Mouse (Mus musculus) spleen, adult 2 months (tissue): Measurements from ENCODE around the gene Zfp280d. TPM values are rescaled to one million over a fixed set of nuclear protein-coding genes. Genes with fewer than 3 reads are reported as not detected.

Experiments
- DNase-seq, 2 experiments: peaks; one replicate each; pipeline versions ENCODE4 v3.0.0 to v3.0.0-alpha.2; 2012 to 2021; ENCODE audit warnings: low spot score in 2 of 2, low read depth in 1 of 2
- H3K27ac ChIP-seq: fragments of 200-500 bp; 2 replicates; pipeline ENCODE4 v1.5.1; 2012; ENCODE audit warnings: low read length, inconsistent platforms; ENCODE audit not compliant: insufficient read depth
- H3K27me3 ChIP-seq: fragments of 200-500 bp; 2 replicates; pipeline ENCODE4 v1.6.1; 2012; ENCODE audit warnings: mild to moderate bottlenecking, moderate library complexity, low read length, inconsistent platforms; ENCODE audit not compliant: control insufficient read depth, insufficient read depth
- H3K36me3 ChIP-seq: fragments of 200-500 bp; 2 replicates; pipeline ENCODE4 v1.6.1; 2012; ENCODE audit warnings: mild to moderate bottlenecking, low read length, inconsistent platforms; ENCODE audit not compliant: control insufficient read depth, insufficient read depth
- H3K4me1 ChIP-seq: fragments of 200-500 bp; 2 replicates; pipeline ENCODE4 v1.6.1; 2011; ENCODE audit warnings: inconsistent platforms; ENCODE audit not compliant: control insufficient read depth, insufficient read depth, insufficient read length
- H3K4me3 ChIP-seq: fragments of 200-500 bp; 2 replicates; pipeline ENCODE4 v1.5.1; 2011; ENCODE audit warnings: mild to moderate bottlenecking, inconsistent platforms; ENCODE audit not compliant: insufficient read depth, insufficient read length; ENCODE audit errors: extremely low read depth
- CTCF ChIP-seq: fragments of 200-500 bp; IDR thresholded peaks from 2 replicates; pipeline ENCODE4 v1.5.1; 2011; ENCODE audit warnings: mild to moderate bottlenecking, inconsistent platforms; ENCODE audit not compliant: insufficient read depth, insufficient read length, insufficient replicate concordance; ENCODE audit errors: extremely low read depth
- POLR2A ChIP-seq: fragments of 200-500 bp; IDR thresholded peaks from 2 replicates; pipeline ENCODE4 v1.6.1; 2011; ENCODE audit warnings: low read depth, low read length, inconsistent platforms
- WGBS: fragments of 180-500 bp; shearing (Covaris S2); methylation state at CpG from one replicate; pipeline ENCODE4 v1.1.7; 2018; 5-methylcytosine and 5-hydroxymethylcytosine counted together
- polyA plus RNA-seq: library from polyadenylated mRNA; depleted of rRNA; stranded (reverse); fragments of >200 nt; gene quantifications from 2 replicates; pipeline ENCODE4 v1.2.3, GENCODE M21; 2012

Gene Zfp280d
- polyA plus RNA-seq, 1 experiment = 6.8 TPM

- Histone ChIP-seq H3K36me3 (no peaks in the 10 kb centered on the region), H3K4me3 (no peak overlapping the region), H3K27me3 (no peaks in the 10 kb centered on the region), H3K4me1 (peaks cover 3% of the 10 kb centered on the region; the same call in 1 of the 2 replicates), H3K27ac (no peak overlapping the region)
- DNase-seq = no peak
- TF ChIP-seq POLR2A (no peak), CTCF (no peak)
- WGBS = 38% methylated on average over 2 of the region's 2 CpGs
Measured at GRCm38 (mm10) chr9:72287696-72288095, 13.0 kb downstream of the Zfp280d start.

GRCm38 (mm10) chr9:72288210-72288609 lies 13.6 kb downstream of the Zfp280d start:
- Histone ChIP-seq H3K27ac (no peak overlapping the region), H3K36me3 (no peaks in the 10 kb centered on the region), H3K4me3 (no peak overlapping the region), H3K27me3 (no peaks in the 10 kb centered on the region), H3K4me1 (peaks cover 3% of the 10 kb centered on the region; the same call in 1 of the 2 replicates)
- TF ChIP-seq POLR2A (no peak), CTCF (no peak)
- 84% methylated on average over 2 of the region's 2 CpGs for WGBS
- no peak for DNase-seq

- WGBS = 97% methylated on average over 1 of the region's 1 CpGs
Measured at GRCm38 (mm10) chr9:72289094-72289493, 14.4 kb downstream of the Zfp280d start.

GRCm38 (mm10) chr9:72294076-72294475 lies 19.4 kb downstream of the Zfp280d start:
- no peak for TF ChIP-seq CTCF
- TF ChIP-seq POLR2A = no peak
- H3K36me3 ChIP-seq = peaks cover under 1% of the 10 kb centered on the region; the same call in 1 of the 2 replicates
- DNase-seq = no peak
- H3K27ac ChIP-seq = no peak overlapping the region
- no peak overlapping the region for H3K4me3 ChIP-seq
- H3K4me1 ChIP-seq = no peaks in the 10 kb centered on the region; the same call in 1 of the 2 replicates
- H3K27me3 ChIP-seq = no peaks in the 10 kb centered on the region

More at GRCm38 (mm10) chr9:72289094-72289493, 14.4 kb downstream of the Zfp280d start:
- Histone ChIP-seq H3K4me3 (no peak overlapping the region), H3K27ac (no peak overlapping the region), H3K4me1 (peaks cover 3% of the 10 kb centered on the region; the same call in 1 of the 2 replicates), H3K27me3 (no peaks in the 10 kb centered on the region), H3K36me3 (no peaks in the 10 kb centered on the region)
- TF ChIP-seq CTCF (no peak), POLR2A (no peak)
- DNase-seq = no peak

GRCm38 (mm10) chr9:72309765-72310164 lies 35.1 kb downstream of the Zfp280d start:
- Histone ChIP-seq H3K27me3 (no peaks in the 10 kb centered on the region), H3K36me3 (peaks cover 10% of the 10 kb centered on the region), H3K4me3 (no peak overlapping the region), H3K27ac (no peak overlapping the region), H3K4me1 (no peaks in the 10 kb centered on the region)
- DNase-seq = no peak
- TF ChIP-seq POLR2A = no peak
- no peak for TF ChIP-seq CTCF
- WGBS = 95% methylated on average over 2 of the region's 2 CpGs

GRCm38 (mm10) chr9:72333221-72333620 lies 58.6 kb downstream of the Zfp280d start:
- H3K36me3 ChIP-seq = peaks cover 10% of the 10 kb centered on the region
- TF ChIP-seq POLR2A = no peak
- TF ChIP-seq CTCF = no peak
- H3K4me3 ChIP-seq = no peak overlapping the region
- H3K27ac ChIP-seq = no peak overlapping the region
- no peaks in the 10 kb centered on the region for H3K27me3 ChIP-seq
- H3K4me1 ChIP-seq = no peaks in the 10 kb centered on the region
- WGBS = 95% methylated on average over 2 of the region's 2 CpGs
- DNase-seq = no peak

GRCm38 (mm10) chr9:72336069-72336468 lies 61.4 kb downstream of the Zfp280d start:
- no peak overlapping the region for H3K4me3 ChIP-seq
- H3K27ac ChIP-seq = no peak overlapping the region
- 36% methylated on average over 2 of the region's 2 CpGs for WGBS
- TF ChIP-seq CTCF (no peak), POLR2A (no peak)
- no peak for DNase-seq
- no peaks in the 10 kb centered on the region for H3K27me3 ChIP-seq
- H3K36me3 ChIP-seq = peaks cover 14% of the 10 kb centered on the region
- H3K4me1 ChIP-seq = no peaks in the 10 kb centered on the region
